Mouse (Mus musculus): ENCODE measurements at regions not wholly inside any gene's neighbourhood (a gene's known extent, or its start where the extent isn't known, plus 50 kb on each side); places are given as distances from the start of the nearest gene placed in this dataset.

DNA sequence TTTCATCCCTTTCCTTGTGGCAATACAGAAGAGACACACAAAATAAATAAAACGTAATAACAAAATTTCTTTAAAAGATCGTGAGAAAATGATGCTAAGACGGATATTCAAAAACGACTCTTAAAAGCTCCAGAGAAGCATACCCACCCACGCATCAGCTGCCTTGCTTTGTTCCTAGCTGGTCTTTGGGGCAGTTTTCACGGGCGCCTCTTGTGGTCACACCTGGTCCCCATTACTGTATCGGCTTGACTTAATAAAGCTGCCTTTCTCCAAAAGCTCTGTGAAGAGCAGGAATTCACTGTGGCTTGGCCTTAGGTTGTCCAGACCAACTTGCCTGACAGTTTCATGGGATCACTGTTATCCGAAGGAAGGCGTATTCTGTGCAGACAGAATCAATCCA is 86.0 kb upstream of the Haao start:
- no peak overlapping the region for H3K27ac ChIP-seq (ENCODE audit: insufficient read depth, low read depth, low read length)
- no peak overlapping the region for H3K4me3 ChIP-seq (ENCODE audit: insufficient read depth, low read length)
- peaks cover 9% of the 10 kb centered on the region for H3K4me1 ChIP-seq (ENCODE audit: control insufficient read depth, insufficient read depth, low read length)
- TF ChIP-seq CTCF (IDR thresholded peaks at IDR 0.05; ENCODE audit: low read depth, low read length) (no peak), POLR2A (IDR thresholded peaks at IDR 0.05; ENCODE audit: borderline replicate concordance, low read depth, low read length) (no peak)

DNA sequence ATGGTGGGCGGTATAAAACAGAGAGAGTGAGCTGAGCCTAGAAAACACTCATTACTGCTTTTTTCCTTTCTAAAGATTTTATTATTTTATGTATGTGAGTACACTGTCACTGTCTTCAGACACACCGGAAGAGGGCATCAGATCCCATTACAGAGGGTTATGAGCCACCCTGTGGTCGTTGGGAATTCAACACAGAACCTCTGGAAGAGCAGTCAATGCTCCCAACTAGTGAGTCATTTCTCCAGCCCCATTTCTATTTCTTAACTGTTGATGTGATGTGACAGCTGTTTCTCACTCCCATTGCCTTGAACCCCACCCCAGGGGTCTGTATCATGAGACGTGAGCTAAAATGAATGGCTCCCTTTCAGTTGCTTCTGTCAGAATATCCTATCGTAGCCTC is 82.6 kb upstream of the Haao start:
- Histone ChIP-seq H3K4me3 (ENCODE audit: insufficient read depth, low read length) (no peak overlapping the region), H3K4me1 (ENCODE audit: control insufficient read depth, insufficient read depth, low read length) (0 out of 2 replicates have a peak, but pooled peaks cover 2% of the 10 kb centered on the region), H3K27ac (ENCODE audit: insufficient read depth, low read depth, low read length) (no peak overlapping the region)
- no peak for TF ChIP-seq POLR2A (IDR thresholded peaks at IDR 0.05; ENCODE audit: borderline replicate concordance, low read depth, low read length)
- no peak for TF ChIP-seq CTCF (IDR thresholded peaks at IDR 0.05; ENCODE audit: low read depth, low read length)

DNA sequence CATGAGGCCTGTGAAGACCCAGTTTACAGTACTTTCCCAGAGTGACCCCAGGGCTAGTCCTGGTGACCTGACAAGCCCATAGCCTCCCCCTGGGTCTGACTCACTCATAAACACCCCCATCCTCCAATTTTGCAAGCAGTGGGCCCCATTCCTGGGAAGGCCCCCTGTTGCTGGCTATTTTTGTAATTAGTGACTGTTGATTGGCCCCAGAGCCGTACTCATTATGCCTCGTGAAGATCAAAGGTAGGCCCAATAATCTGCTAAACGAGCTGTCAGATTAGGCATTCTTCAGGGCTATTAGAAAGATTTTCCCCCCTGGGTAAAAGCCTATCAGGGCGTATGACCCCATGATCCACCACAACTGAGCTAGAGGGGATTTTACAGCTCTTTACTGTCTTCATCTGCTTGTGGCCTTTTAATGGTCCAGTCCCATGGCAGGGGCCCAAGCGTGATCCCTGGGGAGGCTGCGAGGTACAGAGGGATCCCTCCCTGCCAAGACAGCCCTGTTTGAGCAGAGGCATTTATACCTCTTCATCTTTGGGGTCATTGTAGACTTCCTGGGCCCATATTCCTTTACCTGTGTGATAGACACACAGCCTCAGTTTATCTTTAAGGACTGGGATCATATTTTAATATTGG is 80.1 kb upstream of the Haao start:
- TF ChIP-seq CTCF (IDR thresholded peaks at IDR 0.05; ENCODE audit: low read depth, low read length) = no peak
- TF ChIP-seq POLR2A (IDR thresholded peaks at IDR 0.05; ENCODE audit: borderline replicate concordance, low read depth, low read length) = no peak
- H3K4me3 ChIP-seq (ENCODE audit: insufficient read depth, low read length) = no peak overlapping the region
- H3K27ac ChIP-seq (ENCODE audit: insufficient read depth, low read depth, low read length) = no peak overlapping the region
- H3K4me1 ChIP-seq (ENCODE audit: control insufficient read depth, insufficient read depth, low read length) = no peaks in the 10 kb centered on the region

GRCm38 (mm10) chr17:83924259-83924922 is 76.6 kb upstream of the Haao start:
- H3K27ac ChIP-seq (ENCODE audit: insufficient read depth, low read depth, low read length) = no peak overlapping the region
- TF ChIP-seq POLR2A (IDR thresholded peaks at IDR 0.05; ENCODE audit: borderline replicate concordance, low read depth, low read length) = no peak
- no peak for TF ChIP-seq CTCF (IDR thresholded peaks at IDR 0.05; ENCODE audit: low read depth, low read length)
- no peak overlapping the region for H3K4me3 ChIP-seq (ENCODE audit: insufficient read depth, low read length)
- no peaks in the 10 kb centered on the region for H3K4me1 ChIP-seq (ENCODE audit: control insufficient read depth, insufficient read depth, low read length)

- Histone ChIP-seq H3K27ac (ENCODE audit: insufficient read depth, low read depth, low read length) (no peak overlapping the region), H3K4me1 (ENCODE audit: control insufficient read depth, insufficient read depth, low read length) (peaks cover 8% of the 10 kb centered on the region), H3K4me3 (ENCODE audit: insufficient read depth, low read length) (no peak overlapping the region)
- TF ChIP-seq POLR2A (IDR thresholded peaks at IDR 0.05; ENCODE audit: borderline replicate concordance, low read depth, low read length) (no peak), CTCF (IDR thresholded peaks at IDR 0.05; ENCODE audit: low read depth, low read length) (no peak)
Measured at GRCm38 (mm10) chr17:83920894-83921293, 73.1 kb upstream of the Haao start.

GRCm38 (mm10) chr17:83920225-83920624 is 72.5 kb upstream of the Haao start:
- TF ChIP-seq POLR2A (IDR thresholded peaks at IDR 0.05; ENCODE audit: borderline replicate concordance, low read depth, low read length) = no peak
- no peak for TF ChIP-seq CTCF (IDR thresholded peaks at IDR 0.05; ENCODE audit: low read depth, low read length)
- Histone ChIP-seq H3K4me1 (ENCODE audit: control insufficient read depth, insufficient read depth, low read length) (peaks cover 8% of the 10 kb centered on the region), H3K27ac (ENCODE audit: insufficient read depth, low read depth, low read length) (no peak overlapping the region), H3K4me3 (ENCODE audit: insufficient read depth, low read length) (no peak overlapping the region)

- 0 out of 2 replicates have a peak overlapping the region, but pooled peaks have one; percentile 7 for H3K27ac ChIP-seq (ENCODE audit: insufficient read depth, low read depth, low read length)
- peaks cover 8% of the 10 kb centered on the region for H3K4me1 ChIP-seq (ENCODE audit: control insufficient read depth, insufficient read depth, low read length)
- no peak for TF ChIP-seq CTCF (IDR thresholded peaks at IDR 0.05; ENCODE audit: low read depth, low read length)
- TF ChIP-seq POLR2A (IDR thresholded peaks at IDR 0.05; ENCODE audit: borderline replicate concordance, low read depth, low read length) = no peak
- no peak overlapping the region for H3K4me3 ChIP-seq (ENCODE audit: insufficient read depth, low read length)
Measured at GRCm38 (mm10) chr17:83918413-83919139, 70.8 kb upstream of the Haao start.

DNA sequence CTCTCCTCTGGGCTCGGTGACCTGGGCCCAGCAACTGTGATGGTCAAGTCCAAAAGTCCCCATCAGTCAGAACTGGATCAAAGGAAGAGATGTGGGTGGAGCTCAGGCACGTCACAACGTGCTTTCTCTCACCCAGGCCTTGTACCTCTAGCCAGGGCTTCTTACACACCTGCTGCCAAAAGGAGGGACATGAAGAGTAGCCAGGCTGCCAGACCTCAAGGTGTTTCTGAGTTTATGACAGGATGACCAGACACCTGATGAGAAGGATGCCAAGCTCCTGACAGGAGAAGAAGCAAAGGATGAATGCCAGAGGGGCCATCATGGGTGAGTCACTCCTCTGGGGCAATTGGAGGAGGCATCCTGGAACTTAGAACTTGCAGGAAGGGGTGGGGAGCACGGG is 70.0 kb upstream of the Haao start:
- H3K4me3 ChIP-seq (ENCODE audit: insufficient read depth, low read length) = no peak overlapping the region
- peaks cover 8% of the 10 kb centered on the region for H3K4me1 ChIP-seq (ENCODE audit: control insufficient read depth, insufficient read depth, low read length)
- no peak overlapping the region for H3K27ac ChIP-seq (ENCODE audit: insufficient read depth, low read depth, low read length)
- TF ChIP-seq POLR2A (IDR thresholded peaks at IDR 0.05; ENCODE audit: borderline replicate concordance, low read depth, low read length) (no peak), CTCF (IDR thresholded peaks at IDR 0.05; ENCODE audit: low read depth, low read length) (no peak)

DNA sequence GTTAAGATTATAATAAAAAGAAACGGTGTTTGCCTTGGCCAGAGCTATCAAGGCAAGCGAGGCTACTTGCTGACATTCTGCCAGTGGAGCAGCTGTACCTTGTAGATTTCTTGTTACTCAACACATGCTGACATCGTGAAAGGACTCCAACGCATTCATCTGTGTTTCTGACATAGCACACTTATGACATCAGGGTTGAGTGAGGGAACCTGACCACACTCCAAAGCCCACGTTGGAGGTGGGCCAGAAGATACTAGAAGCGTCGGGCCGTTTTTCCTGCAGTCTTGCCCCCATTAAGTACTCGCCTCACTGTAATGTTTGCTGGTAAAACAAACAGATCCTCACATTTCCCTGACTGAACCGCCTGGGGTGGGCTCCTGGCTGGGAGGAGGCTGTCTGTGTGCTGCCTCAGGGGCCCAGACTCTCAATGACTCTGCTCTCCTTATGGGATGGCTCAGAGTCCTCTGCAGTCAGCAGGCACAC is 69.0 kb upstream of the Haao start:
- H3K27ac ChIP-seq (ENCODE audit: insufficient read depth, low read depth, low read length) = no peak overlapping the region
- H3K4me3 ChIP-seq (ENCODE audit: insufficient read depth, low read length) = no peak overlapping the region
- no peak for TF ChIP-seq CTCF (IDR thresholded peaks at IDR 0.05; ENCODE audit: low read depth, low read length)
- no peak for TF ChIP-seq POLR2A (IDR thresholded peaks at IDR 0.05; ENCODE audit: borderline replicate concordance, low read depth, low read length)
- H3K4me1 ChIP-seq (ENCODE audit: control insufficient read depth, insufficient read depth, low read length) = peaks cover 8% of the 10 kb centered on the region

DNA sequence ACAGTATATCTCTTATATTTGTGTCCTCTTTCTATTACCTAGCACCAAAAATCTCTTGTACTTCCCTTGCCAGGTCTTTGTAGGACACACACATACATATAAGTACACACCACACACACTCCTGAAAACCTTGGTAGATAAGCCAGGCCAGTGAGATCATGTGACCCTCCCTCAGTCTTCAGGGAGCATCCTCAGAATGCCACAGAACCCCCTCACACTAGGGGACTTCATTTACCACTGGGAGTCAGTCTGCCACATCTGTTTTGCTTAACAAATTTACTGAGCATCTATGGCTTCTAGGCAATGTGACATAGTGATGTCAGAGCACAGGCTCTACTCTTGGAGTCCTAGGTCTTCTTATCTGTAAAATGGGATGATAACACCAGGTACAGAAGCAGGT is 67.3 kb upstream of the Haao start:
- no peak overlapping the region for H3K4me3 ChIP-seq (ENCODE audit: insufficient read depth, low read length)
- no peak overlapping the region for H3K27ac ChIP-seq (ENCODE audit: insufficient read depth, low read depth, low read length)
- peaks cover 8% of the 10 kb centered on the region for H3K4me1 ChIP-seq (ENCODE audit: control insufficient read depth, insufficient read depth, low read length)
- TF ChIP-seq CTCF (IDR thresholded peaks at IDR 0.05; ENCODE audit: low read depth, low read length) (no peak), POLR2A (IDR thresholded peaks at IDR 0.05; ENCODE audit: borderline replicate concordance, low read depth, low read length) (no peak)
